Mouse (Mus musculus) heart, embryonic 15.5 days (tissue): ENCODE measurements around the gene Pon1. TPM values are rescaled to one million over a fixed set of nuclear protein-coding genes. Genes with fewer than 3 reads are reported as not detected.
"Not testable (repeated sequence)": the region's sequence is repeated elsewhere in the genome, so short reads cannot be mapped to it uniquely, and the experiment has no call there.

Experiments
- ATAC-seq: fragments of 200-750 bp; cut with Nextera tagmentation; replicated peaks from 2 replicates; pipeline ENCODE4 v1.8.0; 2017; ENCODE audit warnings: low read depth, moderate TSS enrichment; ENCODE audit not compliant: insufficient number of reproducible peaks, insufficient read depth, low FRiP score
- H3K27ac ChIP-seq: fragments of 300-500 bp; sonication (generic); 2 replicates; pipeline ENCODE4 v1.5.1; 2015; ENCODE audit warnings: mild to moderate bottlenecking, inconsistent platforms
- H3K27me3 ChIP-seq: fragments of 300-500 bp; sonication (generic); 2 replicates; pipeline ENCODE4 v1.6.1; 2015; ENCODE audit warnings: inconsistent platforms
- H3K36me3 ChIP-seq: fragments of 300-500 bp; sonication (generic); 2 replicates; pipeline ENCODE4 v1.6.1; 2015; ENCODE audit warnings: mild to moderate bottlenecking, inconsistent platforms
- H3K4me1 ChIP-seq: fragments of 300-500 bp; sonication (generic); replicated peaks from 2 replicates; pipeline ENCODE4 v1.6.1; 2015; ENCODE audit warnings: inconsistent platforms
- H3K4me2 ChIP-seq: fragments of 300-500 bp; sonication (generic); 2 replicates; pipeline ENCODE4 v1.6.1; 2015; ENCODE audit warnings: inconsistent platforms, mild to moderate bottlenecking, moderate library complexity
- H3K4me3 ChIP-seq: fragments of 300-500 bp; sonication (generic); 2 replicates; pipeline ENCODE4 v1.5.1; 2015; ENCODE audit warnings: mild to moderate bottlenecking, inconsistent platforms
- H3K9ac ChIP-seq: fragments of 300-500 bp; sonication (generic); 2 replicates; pipeline ENCODE4 v1.6.1; 2015; ENCODE audit warnings: mild to moderate bottlenecking, inconsistent platforms
- H3K9me3 ChIP-seq: fragments of 300-500 bp; sonication (generic); replicated peaks from 2 replicates; pipeline ENCODE4 v1.6.1; 2016; ENCODE audit warnings: inconsistent platforms
- WGBS: fragments of 180-500 bp; shearing (Covaris S2); methylation state at CpG from one replicate; pipeline ENCODE4 v1.1.7; 2015; ENCODE audit warnings: mixed read lengths; 5-methylcytosine and 5-hydroxymethylcytosine counted together
- polyA plus RNA-seq: library from polyadenylated mRNA; unstranded; fragments of >200 nt; fragmentation: Nextera tagmentation; extraction: Ambion mirVana; gene quantifications from 2 replicates; pipeline ENCODE4 v1.2.1, GENCODE M21; 2015

Pon1 gene
- not detected in 2 replicates for polyA plus RNA-seq

GRCm38 (mm10) chr6:5193693-5194092 is at the start of gene Pon1:
Pon1 (minus strand) TSS chr6:5193946.
- H3K4me2 ChIP-seq = no peak within 1 kb of the TSS
- no peaks in the 10 kb centered on the region for H3K36me3 ChIP-seq
- no peaks in the 10 kb centered on the region for H3K9me3 ChIP-seq
- WGBS = 32% methylated on average over 5 of the region's 5 CpGs
- H3K27me3 ChIP-seq = no peaks in the 10 kb centered on the region; the same call in 1 of the 2 replicates
- no peak for ATAC-seq
- no peak within 1 kb of the TSS for H3K4me3 ChIP-seq
- H3K4me1 ChIP-seq = peaks cover 6% of the 10 kb centered on the region; the same call in 1 of the 2 replicates
- H3K9ac ChIP-seq = no peak within 1 kb of the TSS
- no peak within 1 kb of the TSS for H3K27ac ChIP-seq

- Histone ChIP-seq H3K4me2 (no peak overlapping the region), H3K27me3 (no peaks in the 10 kb centered on the region), H3K9me3 (no peaks in the 10 kb centered on the region), H3K4me1 (no peaks in the 10 kb centered on the region), H3K9ac (no peak overlapping the region), H3K27ac (no peak overlapping the region), H3K4me3 (no peak overlapping the region), H3K36me3 (peaks cover 17% of the 10 kb centered on the region; the same call in 1 of the 2 replicates)
- ATAC-seq = no peak
- WGBS = 92% methylated on average over 3 of the region's 3 CpGs
Measured at GRCm38 (mm10) chr6:5238799-5239198, 45.1 kb upstream of the Pon1 start.

- Histone ChIP-seq H3K4me3 (no peak overlapping the region), H3K27ac (no peak overlapping the region), H3K9ac (no peak overlapping the region), H3K27me3 (no peaks in the 10 kb centered on the region), H3K36me3 (peaks cover 11% of the 10 kb centered on the region; the same call in 1 of the 2 replicates), H3K9me3 (no peaks in the 10 kb centered on the region), H3K4me1 (no peaks in the 10 kb centered on the region), H3K4me2 (no peak overlapping the region)
- 81% methylated on average over 4 of the region's 4 CpGs for WGBS
- no peak for ATAC-seq
Measured at GRCm38 (mm10) chr6:5237510-5237909, 43.8 kb upstream of the Pon1 start.

GRCm38 (mm10) chr6:5236843-5237371 is 43.2 kb upstream of the Pon1 start:
- no peak overlapping the region for H3K27ac ChIP-seq
- peaks cover 11% of the 10 kb centered on the region; the same call in 1 of the 2 replicates for H3K36me3 ChIP-seq
- no peak overlapping the region for H3K9ac ChIP-seq
- no peak overlapping the region for H3K4me3 ChIP-seq
- no peaks in the 10 kb centered on the region for H3K4me1 ChIP-seq
- WGBS = 89% methylated on average over 8 of the region's 8 CpGs
- no peak overlapping the region for H3K4me2 ChIP-seq
- no peak for ATAC-seq
- no peaks in the 10 kb centered on the region for H3K27me3 ChIP-seq
- H3K9me3 ChIP-seq = no peaks in the 10 kb centered on the region

- Histone ChIP-seq H3K9ac (no peak overlapping the region), H3K4me2 (no peak overlapping the region), H3K9me3 (no peaks in the 10 kb centered on the region), H3K4me3 (no peak overlapping the region), H3K27ac (no peak overlapping the region), H3K36me3 (peaks cover 13% of the 10 kb centered on the region; the same call in 1 of the 2 replicates), H3K4me1 (no peaks in the 10 kb centered on the region), H3K27me3 (no peaks in the 10 kb centered on the region)
- 73% methylated on average over 3 of the region's 3 CpGs for WGBS
- no peak for ATAC-seq
Measured at GRCm38 (mm10) chr6:5234563-5234962, 40.8 kb upstream of the Pon1 start.

GRCm38 (mm10) chr6:5233812-5234211 is 40.1 kb upstream of the Pon1 start:
- Histone ChIP-seq H3K4me3 (no peak overlapping the region), H3K27me3 (no peaks in the 10 kb centered on the region), H3K9me3 (no peaks in the 10 kb centered on the region), H3K27ac (no peak overlapping the region), H3K4me2 (no peak overlapping the region), H3K36me3 (peaks cover 13% of the 10 kb centered on the region; the same call in 1 of the 2 replicates), H3K9ac (no peak overlapping the region), H3K4me1 (no peaks in the 10 kb centered on the region)
- no peak for ATAC-seq
- 93% methylated on average over 1 of the region's 1 CpGs for WGBS

- Histone ChIP-seq H3K36me3 (peaks cover 18% of the 10 kb centered on the region; the same call in 1 of the 2 replicates), H3K9me3 (no peaks in the 10 kb centered on the region), H3K27ac (no peak overlapping the region), H3K4me2 (no peak overlapping the region), H3K9ac (no peak overlapping the region), H3K4me1 (no peaks in the 10 kb centered on the region), H3K27me3 (no peaks in the 10 kb centered on the region), H3K4me3 (no peak overlapping the region)
- ATAC-seq = no peak
- 88% methylated on average over 4 of the region's 4 CpGs for WGBS
Measured at GRCm38 (mm10) chr6:5232022-5232421, 38.3 kb upstream of the Pon1 start.

GRCm38 (mm10) chr6:5230261-5230660 is 36.5 kb upstream of the Pon1 start:
- H3K27me3 ChIP-seq = no peaks in the 10 kb centered on the region
- no peak for ATAC-seq
- no peak overlapping the region for H3K9ac ChIP-seq
- peaks cover 10% of the 10 kb centered on the region; the same call in 1 of the 2 replicates for H3K36me3 ChIP-seq
- H3K27ac ChIP-seq = no peak overlapping the region
- no peak overlapping the region for H3K4me2 ChIP-seq
- H3K4me1 ChIP-seq = no peaks in the 10 kb centered on the region
- WGBS = 71% methylated on average over 5 of the region's 5 CpGs
- no peak overlapping the region for H3K4me3 ChIP-seq
- H3K9me3 ChIP-seq = no peaks in the 10 kb centered on the region

- not testable (repeated sequence) for H3K9me3 ChIP-seq, H3K27me3 ChIP-seq, ATAC-seq, H3K4me3 ChIP-seq, H3K4me1 ChIP-seq, H3K4me2 ChIP-seq, H3K27ac ChIP-seq, H3K36me3 ChIP-seq, H3K9ac ChIP-seq
- 90% methylated on average over 2 of the region's 2 CpGs for WGBS
Measured at GRCm38 (mm10) chr6:5223551-5223950, 29.8 kb upstream of the Pon1 start.

GRCm38 (mm10) chr6:5222080-5222479 is 28.3 kb upstream of the Pon1 start:
- H3K4me1 ChIP-seq = no peaks in the 10 kb centered on the region
- 0 out of 2 replicates have a peak, but pooled peaks cover 2% of the 10 kb centered on the region for H3K36me3 ChIP-seq
- H3K27me3 ChIP-seq = no peaks in the 10 kb centered on the region
- no peak overlapping the region for H3K4me3 ChIP-seq
- WGBS = 76% methylated on average over 3 of the region's 3 CpGs
- H3K9ac ChIP-seq = no peak overlapping the region
- H3K27ac ChIP-seq = no peak overlapping the region
- ATAC-seq = no peak
- no peak overlapping the region for H3K4me2 ChIP-seq
- no peaks in the 10 kb centered on the region for H3K9me3 ChIP-seq

- no peak overlapping the region for H3K4me3 ChIP-seq
- no peak overlapping the region for H3K4me2 ChIP-seq
- H3K27me3 ChIP-seq = no peaks in the 10 kb centered on the region
- no peaks in the 10 kb centered on the region for H3K4me1 ChIP-seq
- WGBS = 90% methylated on average over 4 of the region's 4 CpGs
- no peak overlapping the region for H3K9ac ChIP-seq
- no peaks in the 10 kb centered on the region for H3K9me3 ChIP-seq
- 0 out of 2 replicates have a peak, but pooled peaks cover 2% of the 10 kb centered on the region for H3K36me3 ChIP-seq
- H3K27ac ChIP-seq = no peak overlapping the region
- no peak for ATAC-seq
Measured at GRCm38 (mm10) chr6:5218190-5218589, 24.4 kb upstream of the Pon1 start.

GRCm38 (mm10) chr6:5207817-5208216 is 14.1 kb upstream of the Pon1 start:
- Histone ChIP-seq H3K36me3 (no peaks in the 10 kb centered on the region), H3K27ac (no peak overlapping the region), H3K27me3 (no peaks in the 10 kb centered on the region), H3K9ac (no peak overlapping the region), H3K4me2 (no peak overlapping the region), H3K4me1 (no peaks in the 10 kb centered on the region), H3K4me3 (no peak overlapping the region), H3K9me3 (no peaks in the 10 kb centered on the region)
- no peak for ATAC-seq
- 66% methylated on average over 2 of the region's 2 CpGs for WGBS
